Mouse (Mus musculus): ENCODE data around the gene Ntn5. TPM values are rescaled to one million over a fixed set of nuclear protein-coding genes. Genes with fewer than 3 reads are reported as not detected.

The Ntn5 gene
- total RNA-seq, 2 experiments from 2014 or later: 0.23 to 0.83 TPM

- DNase-seq: no peak
Measured at GRCm38 (mm10) chr7:45697894-45698293, 14.1 kb downstream of the Ntn5 start.

GRCm38 (mm10) chr7:45699523-45700141 lies 15.8 kb downstream of the Ntn5 start, which contains the start of gene Car11:
Gene Car11, plus strand, starts transcription at chr7:45699843.
- DNase-seq: peak in 1 of 2 experiments; percentile 35

GRCm38 (mm10) chr7:45700301-45701015 lies 16.6 kb downstream of the Ntn5 start:
- DNase-seq: peak; percentile 78 to 87

DNA sequence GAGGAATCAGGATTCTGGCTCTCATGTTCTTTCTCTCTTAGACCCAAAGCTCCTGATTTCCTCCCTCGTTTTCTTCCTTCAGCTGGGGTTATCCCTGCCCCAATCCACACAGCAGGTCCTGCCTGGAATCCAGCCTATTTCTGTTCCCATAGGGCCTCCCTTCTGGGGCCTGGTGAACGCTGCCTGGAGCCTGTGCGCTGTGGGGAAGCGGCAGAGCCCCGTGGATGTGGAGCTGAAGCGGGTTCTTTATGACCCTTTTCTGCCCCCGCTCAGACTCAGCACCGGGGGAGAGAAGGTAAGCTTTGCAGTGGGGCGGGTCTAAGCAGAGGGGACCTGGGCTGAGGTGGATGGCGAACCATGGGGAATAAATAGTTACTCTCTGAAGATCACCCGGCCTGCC lies 17.2 kb downstream of the Ntn5 start:
- DNase-seq: peak in 1 of 2 experiments; percentile 49

GRCm38 (mm10) chr7:45701607-45702006 lies 17.8 kb downstream of the Ntn5 start:
- DNase-seq: no peak

GRCm38 (mm10) chr7:45702316-45702715 lies 18.5 kb downstream of the Ntn5 start:
- DNase-seq: no peak

DNA sequence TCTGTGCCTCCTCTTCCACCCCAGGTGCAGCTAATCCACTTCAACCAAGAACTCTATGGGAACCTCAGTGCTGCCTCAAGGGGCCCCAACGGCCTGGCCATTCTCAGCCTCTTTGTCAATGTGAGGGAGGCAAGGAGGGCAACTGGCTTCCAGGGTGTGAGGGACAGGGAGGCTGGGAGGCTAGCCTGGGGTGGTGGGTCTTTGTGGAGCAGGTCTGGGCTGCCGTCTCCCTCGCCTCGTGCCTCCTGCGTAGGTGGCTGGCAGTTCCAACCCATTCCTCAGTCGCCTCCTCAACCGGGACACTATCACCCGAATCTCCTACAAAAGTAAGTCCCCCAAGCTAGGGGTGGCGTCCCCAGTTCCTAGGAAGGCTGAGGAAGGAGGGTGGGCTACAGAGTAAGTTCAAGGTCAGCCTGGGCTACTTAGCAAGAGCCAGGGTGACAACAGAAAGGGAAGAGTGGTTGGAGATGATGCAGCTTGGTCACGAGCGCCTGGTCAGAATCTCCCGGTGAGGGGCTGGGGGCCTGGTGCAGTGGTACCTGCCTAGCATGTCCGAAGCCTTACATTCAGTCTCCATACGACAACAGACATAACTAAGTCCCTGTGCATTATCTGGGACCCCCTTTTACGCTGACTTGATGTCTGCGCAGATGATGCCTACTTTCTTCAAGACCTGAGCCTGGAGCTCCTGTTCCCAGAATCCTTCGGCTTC lies 19.1 kb downstream of the Ntn5 start:
- DNase-seq: no peak

GRCm38 (mm10) chr7:45703521-45704033 lies 19.8 kb downstream of the Ntn5 start:
- DNase-seq: no peak

DNA sequence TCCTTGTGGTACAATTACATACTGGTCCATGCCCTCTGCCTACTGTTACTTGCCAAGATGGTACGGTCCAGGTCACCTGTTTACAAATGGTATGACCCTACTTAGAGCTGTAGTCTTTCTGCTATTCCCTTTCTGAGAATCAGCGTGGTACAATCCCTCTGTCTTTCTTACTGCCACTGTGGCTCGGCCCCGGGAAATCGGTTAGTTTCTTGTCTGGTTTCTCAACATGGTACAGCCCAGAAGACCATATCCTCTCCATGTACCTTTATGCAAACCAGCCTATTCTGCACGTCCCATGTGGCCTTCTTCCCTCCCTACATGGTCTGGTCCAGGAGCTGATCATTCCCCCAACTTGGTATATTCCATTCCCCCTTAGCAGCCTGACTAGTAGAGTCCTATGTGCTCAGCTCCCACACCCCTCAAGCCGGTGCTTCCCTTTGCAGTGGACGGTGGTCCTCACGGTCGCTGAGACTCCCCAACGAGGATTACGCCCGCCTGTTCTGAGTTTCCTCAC lies 20.3 kb downstream of the Ntn5 start:
- DNase-seq: peak in 1 of 2 experiments; percentile 61

DNA sequence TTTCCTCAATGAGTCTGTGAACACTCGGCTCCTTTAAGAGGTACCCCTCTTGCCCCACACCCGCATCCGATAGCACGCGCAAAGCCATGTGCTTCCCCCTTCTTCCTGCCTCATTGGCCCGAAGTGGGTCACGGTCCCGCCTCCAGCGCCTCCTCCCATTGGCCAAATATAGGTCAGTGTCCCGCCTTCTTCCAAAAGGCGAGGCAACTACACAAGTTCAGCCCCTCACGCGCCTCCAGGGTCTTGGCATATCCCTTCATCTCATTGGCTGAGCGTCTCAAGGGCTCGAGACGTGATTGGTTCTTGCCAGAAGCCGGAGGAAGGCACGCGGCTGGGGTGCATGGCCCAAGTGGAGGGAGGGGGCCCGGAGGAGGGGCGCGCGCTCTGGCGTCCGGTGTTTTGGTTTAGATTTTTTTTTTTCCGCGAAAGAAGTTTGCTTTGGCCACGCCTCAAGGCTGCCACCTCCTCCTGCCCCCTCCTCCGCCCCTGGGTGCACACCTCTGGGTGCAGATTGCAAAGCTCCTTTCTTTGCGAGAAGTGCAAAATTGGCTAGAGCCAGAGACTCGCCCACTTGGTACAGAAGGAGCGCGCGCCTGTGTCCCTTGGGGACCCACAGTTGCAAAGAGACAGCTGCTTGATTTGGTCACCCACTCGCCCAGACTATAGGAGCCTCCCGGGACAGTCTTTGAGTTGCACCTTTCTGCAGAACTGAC lies 21.1 kb downstream of the Ntn5 start, which contains the start of gene Dbp:
TSS of gene Dbp (plus strand) at position 359 of the 713 bp plus-strand sequence.
- DNase-seq: peak; percentile 97 to 99

DNA sequence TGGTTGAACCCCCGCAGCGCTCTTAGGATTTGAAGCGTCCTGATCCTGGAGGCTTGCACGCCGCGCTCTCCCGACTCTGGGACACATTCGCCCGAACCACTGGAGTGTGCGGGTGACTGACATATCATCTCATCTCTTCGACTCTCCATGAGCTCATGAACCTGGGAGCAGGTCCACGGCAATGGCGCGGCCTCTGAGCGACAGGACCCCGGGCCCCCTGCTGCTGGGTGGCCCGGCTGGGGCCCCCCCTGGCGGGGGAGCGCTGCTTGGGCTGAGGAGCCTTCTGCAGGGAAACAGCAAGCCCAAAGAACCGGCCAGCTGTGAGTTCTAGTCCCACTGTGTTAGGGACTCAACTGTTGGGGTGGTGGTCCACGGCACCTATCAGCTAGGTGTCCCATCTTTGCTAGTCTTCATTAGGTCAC lies 21.6 kb downstream of the Ntn5 start:
- DNase-seq: peak in 1 of 2 experiments; percentile 57

DNA sequence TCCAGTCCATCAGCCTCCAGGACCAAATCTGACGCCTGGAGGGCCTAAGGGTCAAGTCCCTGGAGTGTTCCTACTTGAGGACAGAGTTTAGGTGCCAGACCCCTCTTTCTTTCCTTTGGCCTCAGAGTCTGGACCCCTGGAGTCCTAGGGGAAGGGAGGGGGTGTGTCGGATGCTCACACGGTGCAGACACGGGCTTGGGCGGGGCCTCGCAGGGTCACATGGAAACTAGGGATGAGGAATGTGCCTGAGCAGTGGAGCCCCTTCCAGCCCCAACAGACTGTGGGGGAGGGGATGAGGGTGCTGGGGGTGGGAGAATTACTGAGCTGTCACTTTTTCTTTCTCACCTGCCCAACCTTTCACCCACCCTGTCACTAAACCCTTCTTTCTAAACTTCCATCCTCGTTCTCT lies 22.1 kb downstream of the Ntn5 start:
- peak; percentile 92 to 94 for DNase-seq

DNA sequence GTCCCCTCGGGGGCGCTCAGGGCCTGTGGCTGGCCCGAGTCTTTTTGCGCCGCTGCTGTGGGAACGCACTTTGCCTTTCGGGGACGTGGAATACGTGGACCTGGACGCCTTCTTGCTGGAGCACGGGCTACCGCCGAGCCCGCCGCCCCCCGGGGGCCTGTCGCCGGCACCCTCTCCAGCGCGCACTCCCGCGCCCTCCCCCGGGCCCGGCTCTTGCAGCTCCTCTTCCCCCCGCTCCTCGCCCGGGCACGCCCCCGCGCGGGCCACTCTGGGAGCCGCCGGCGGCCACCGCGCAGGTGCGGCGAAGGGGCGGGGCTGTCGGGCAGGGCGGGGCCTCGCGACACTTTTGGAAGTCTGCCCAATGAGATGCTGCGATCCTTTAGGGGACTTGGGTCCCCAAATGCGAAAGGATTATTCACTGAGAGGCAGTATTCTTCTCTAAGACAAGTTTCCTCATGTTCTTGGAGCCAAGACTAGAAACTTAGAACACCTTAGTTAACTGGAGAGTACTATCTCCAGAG lies 23.0 kb downstream of the Ntn5 start:
- DNase-seq: peak; percentile 93 to 96

DNA sequence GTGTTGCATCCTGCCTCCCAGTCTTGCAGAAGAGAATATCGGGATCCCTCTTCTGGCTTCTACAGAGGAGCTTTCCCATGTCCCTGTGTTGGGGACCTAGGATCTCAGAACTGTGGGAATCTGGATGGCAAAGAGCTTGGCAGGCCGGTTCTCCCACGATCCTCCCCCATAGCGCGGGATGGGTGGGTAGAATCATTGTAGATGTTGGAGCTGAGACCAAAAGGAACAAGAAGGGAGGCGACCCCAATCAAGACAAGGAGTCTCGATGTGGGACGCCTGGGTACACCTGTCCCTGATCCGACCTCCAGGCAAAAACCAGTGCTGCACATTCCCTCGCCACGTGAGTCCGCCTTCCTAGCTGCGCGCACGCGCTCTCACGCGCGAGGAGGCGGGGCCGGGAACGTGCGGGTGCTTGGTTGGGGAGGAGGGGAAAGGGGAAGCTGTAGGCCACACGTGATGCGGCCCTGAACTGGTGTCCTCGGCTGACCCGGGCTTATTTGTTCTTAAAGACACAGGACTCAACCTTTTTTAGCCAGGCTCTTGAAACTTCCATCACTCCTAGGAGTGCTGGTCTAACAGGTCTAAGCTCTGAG lies 23.6 kb downstream of the Ntn5 start:
- peak; percentile 98 to 99 for DNase-seq

DNA sequence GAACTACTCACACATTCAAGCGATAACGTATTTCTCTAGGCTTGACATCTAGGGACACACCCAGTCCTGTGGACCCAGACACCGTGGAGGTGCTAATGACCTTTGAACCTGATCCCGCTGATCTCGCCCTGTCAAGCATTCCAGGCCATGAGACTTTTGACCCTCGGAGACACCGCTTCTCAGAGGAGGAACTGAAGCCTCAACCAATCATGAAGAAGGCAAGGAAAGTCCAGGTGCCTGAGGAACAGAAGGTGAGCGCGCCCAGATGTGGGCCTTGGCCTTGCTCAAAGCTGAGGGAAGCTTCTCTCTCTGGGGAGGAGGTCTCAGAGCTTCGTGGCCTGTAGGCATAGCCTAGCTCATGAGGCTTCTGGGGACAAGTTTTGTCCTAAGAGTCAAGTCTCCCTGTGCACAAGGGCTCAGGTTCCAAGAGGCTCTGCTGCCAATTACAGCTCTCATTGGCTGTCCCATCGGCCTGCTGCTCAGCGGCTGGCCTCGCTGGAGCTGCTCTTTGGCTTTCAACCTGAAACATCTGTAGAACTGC lies 24.5 kb downstream of the Ntn5 start:
- peak in 1 of 2 experiments; percentile 44 for DNase-seq

GRCm38 (mm10) chr7:45709036-45709435 lies 25.2 kb downstream of the Ntn5 start:
- no peak for DNase-seq

DNA sequence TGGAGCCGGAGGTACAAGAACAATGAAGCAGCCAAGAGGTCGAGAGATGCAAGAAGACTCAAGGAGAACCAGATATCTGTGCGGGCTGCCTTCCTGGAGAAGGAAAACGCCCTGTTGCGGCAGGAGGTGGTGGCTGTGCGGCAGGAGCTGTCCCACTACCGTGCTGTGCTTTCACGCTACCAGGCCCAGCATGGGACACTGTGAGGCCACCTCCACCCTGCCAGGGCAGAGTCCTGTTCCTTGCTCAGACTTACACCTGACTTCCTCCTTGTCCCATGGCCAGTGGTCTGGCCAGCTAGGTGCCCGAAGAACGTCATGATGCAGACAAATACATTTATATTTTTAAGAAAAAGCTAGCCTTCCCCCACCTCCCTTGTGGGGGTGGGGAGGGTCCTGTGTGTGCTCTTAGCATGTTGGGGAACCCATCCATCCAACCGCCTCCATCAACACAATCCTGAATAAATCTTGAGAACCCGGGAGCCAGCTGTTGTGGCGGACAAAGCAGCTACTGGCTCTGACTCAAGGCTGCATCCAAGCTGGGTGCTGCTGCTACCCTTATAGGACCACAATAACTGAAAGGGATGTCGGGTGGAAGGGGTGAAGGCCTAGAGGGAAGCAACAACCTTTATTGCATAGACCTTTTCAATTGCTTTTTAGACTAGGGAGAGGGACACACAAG lies 26.0 kb downstream of the Ntn5 start:
- DNase-seq: no peak

- DNase-seq: peak; percentile 50 to 56
Measured at GRCm38 (mm10) chr7:45710477-45711191, 26.8 kb downstream of the Ntn5 start.

DNA sequence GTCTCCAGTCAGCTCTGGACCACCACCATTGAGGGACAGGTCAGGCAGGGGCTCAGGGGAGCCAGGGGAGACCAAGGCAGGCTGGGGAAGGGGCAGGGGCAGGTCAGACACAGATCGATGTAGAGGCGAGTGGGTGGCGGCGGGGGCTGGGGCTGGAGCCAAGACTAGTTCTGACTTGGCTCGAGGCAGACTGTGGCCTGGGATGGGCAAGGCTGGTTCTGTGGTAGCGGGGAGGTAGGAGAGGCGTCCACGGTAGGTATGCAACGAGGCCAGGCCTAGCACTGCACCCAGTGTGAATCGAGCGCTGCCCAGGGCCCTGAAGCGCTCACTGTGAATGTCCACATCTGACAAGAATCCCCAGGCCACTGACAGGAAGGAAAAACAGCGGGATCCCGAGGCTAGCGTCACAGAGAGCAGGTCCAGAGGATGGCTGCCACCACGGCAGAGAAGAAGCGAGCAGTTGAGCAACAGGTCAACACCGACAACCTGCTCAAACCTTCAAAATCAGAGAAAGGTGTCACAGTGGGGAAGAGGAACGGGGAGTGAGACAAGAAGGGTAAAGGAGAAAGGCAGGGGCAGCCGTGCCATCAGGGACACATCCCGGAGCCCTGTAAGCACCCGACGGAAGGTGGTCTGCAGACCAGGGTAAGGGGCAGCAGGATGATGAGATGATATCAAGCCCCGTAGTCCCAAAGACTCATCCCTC lies 27.6 kb downstream of the Ntn5 start:
- DNase-seq: no peak
